Mouse (Mus musculus) embryonic facial prominence, embryonic 11.5 days (tissue): ENCODE data around the gene Actb. TPM values are rescaled to one million over a fixed set of nuclear protein-coding genes. Genes with fewer than 3 reads are reported as not detected.
A peak's percentile ranks its signal among the peaks of the same experiment; 100 is the strongest.

Experiments used
- ATAC-seq: fragments of 200-750 bp; cut with Nextera tagmentation; replicated peaks from 2 replicates; pipeline ENCODE4 v1.8.0; 2017; ENCODE audit warnings: low read depth; ENCODE audit not compliant: insufficient number of reproducible peaks, low FRiP score, low TSS enrichment
- DNase-seq: peaks from one replicate; pipeline ENCODE4 v3.0.0-alpha.2; 2015; ENCODE audit warnings: low spot score
- H3K27ac ChIP-seq: fragments of 300-500 bp; sonication (generic); replicated peaks from 2 replicates; pipeline ENCODE4 v1.5.1; 2014; ENCODE audit warnings: mild to moderate bottlenecking, low read depth, low read length, control low read depth
- H3K27me3 ChIP-seq: fragments of 300-500 bp; sonication (generic); 2 replicates; pipeline ENCODE4 v1.6.1; 2014; ENCODE audit warnings: mild to moderate bottlenecking, low read length, moderate library complexity, mixed read lengths; ENCODE audit not compliant: control insufficient read depth, insufficient read depth
- H3K36me3 ChIP-seq: fragments of 300-500 bp; sonication (generic); replicated peaks from 2 replicates; pipeline ENCODE4 v1.6.1; 2014; ENCODE audit warnings: low read depth, mild to moderate bottlenecking, low read length, moderate library complexity, mixed read lengths; ENCODE audit not compliant: control insufficient read depth, insufficient read depth
- H3K4me1 ChIP-seq: fragments of 300-500 bp; sonication (generic); 2 replicates; pipeline ENCODE4 v1.6.1; 2014; ENCODE audit warnings: low read length, mixed read lengths; ENCODE audit not compliant: control insufficient read depth, insufficient read depth
- H3K4me2 ChIP-seq: fragments of 300-500 bp; sonication (generic); 2 replicates; pipeline ENCODE4 v1.6.1; 2014; ENCODE audit warnings: low read depth, mild to moderate bottlenecking, control low read depth, low read length, moderate library complexity
- H3K4me3 ChIP-seq: fragments of 300-500 bp; sonication (generic); 2 replicates; pipeline ENCODE4 v1.5.1; 2014; ENCODE audit warnings: low read depth, low read length, control low read depth
- H3K9ac ChIP-seq: fragments of 300-500 bp; sonication (generic); replicated peaks from 2 replicates; pipeline ENCODE4 v1.6.1; 2014; ENCODE audit warnings: mild to moderate bottlenecking, control low read depth, low read length
- H3K9me3 ChIP-seq: fragments of 300-500 bp; sonication (generic); replicated peaks from 2 replicates; pipeline ENCODE4 v1.6.1; 2016; ENCODE audit warnings: mild to moderate bottlenecking, low read length, inconsistent platforms, mixed read lengths; ENCODE audit not compliant: control insufficient read depth
- WGBS: fragments of 180-500 bp; shearing (Covaris S2); extraction: QIAGEN DNeasy Blood & Tissue Kit; methylation state at CpG from one replicate; pipeline ENCODE4 v1.1.7; 2014; 5-methylcytosine and 5-hydroxymethylcytosine counted together
- polyA plus RNA-seq: library from polyadenylated mRNA; unstranded; fragments of >200 nt; fragmentation: Nextera tagmentation; extraction: Ambion mirVana; gene quantifications from 2 replicates; pipeline ENCODE4 v1.2.1, GENCODE M21; 2014

Actb gene
- 16,388 and 16,949 TPM in 2 replicates for polyA plus RNA-seq

GRCm38 (mm10) chr5:142906532-142907047, at the start of gene Actb:
TSS of gene Actb (minus strand) at chr5:142906754.
- peak within 1 kb of the TSS; percentile 100 for H3K4me3 ChIP-seq
- H3K9me3 ChIP-seq = no peaks in the 10 kb centered on the region
- peak within 1 kb of the TSS; percentile 82 for H3K4me2 ChIP-seq
- 1% methylated on average over 41 of the region's 41 CpGs for WGBS
- peak; percentile 98 for DNase-seq
- peaks cover 14% of the 10 kb centered on the region for H3K36me3 ChIP-seq
- H3K4me1 ChIP-seq = no peaks in the 10 kb centered on the region; the same call in 1 of the 2 replicates
- H3K27me3 ChIP-seq = no peaks in the 10 kb centered on the region
- peak within 1 kb of the TSS; percentile 100 for H3K27ac ChIP-seq
- ATAC-seq = peak; percentile 69
- H3K9ac ChIP-seq = peak within 1 kb of the TSS; percentile 100

DNA sequence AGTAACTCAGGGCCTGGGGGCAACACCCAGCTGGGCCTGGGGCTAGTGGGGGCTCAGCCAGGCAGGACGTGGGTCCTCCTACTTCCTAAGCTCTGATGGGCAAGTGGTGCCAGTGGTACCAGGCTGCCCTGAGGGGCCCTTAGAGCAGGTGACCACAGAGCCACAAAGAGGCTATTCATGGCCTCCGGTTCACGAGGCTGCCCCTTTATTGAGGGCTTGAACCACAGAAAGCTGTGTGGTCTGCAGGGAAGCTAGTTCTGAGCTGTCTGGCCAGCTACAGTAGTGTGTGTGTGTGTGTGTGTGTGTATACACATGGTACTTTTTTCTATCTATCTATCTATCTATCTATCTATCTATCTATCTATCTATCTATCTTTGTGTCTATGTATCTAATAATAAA, 47.1 kb upstream of the Actb start:
- no peak for ATAC-seq
- Histone ChIP-seq H3K4me1 (no peaks in the 10 kb centered on the region), H3K36me3 (no peaks in the 10 kb centered on the region), H3K4me2 (no peak overlapping the region), H3K4me3 (no peak overlapping the region), H3K27ac (no peak overlapping the region), H3K9ac (no peak overlapping the region), H3K9me3 (no peaks in the 10 kb centered on the region), H3K27me3 (no peaks in the 10 kb centered on the region)
- 34% methylated on average over 3 of the region's 3 CpGs for WGBS
- DNase-seq = no peak

GRCm38 (mm10) chr5:142950405-142950804, 43.9 kb upstream of the Actb start:
- no peaks in the 10 kb centered on the region for H3K27me3 ChIP-seq
- ATAC-seq (no peak), DNase-seq (no peak)
- H3K9me3 ChIP-seq = no peaks in the 10 kb centered on the region
- H3K27ac ChIP-seq = no peak overlapping the region
- no peaks in the 10 kb centered on the region for H3K4me1 ChIP-seq
- WGBS = 78% methylated on average over 6 of the region's 6 CpGs
- no peak overlapping the region for H3K9ac ChIP-seq
- no peak overlapping the region for H3K4me2 ChIP-seq
- no peak overlapping the region for H3K4me3 ChIP-seq
- no peaks in the 10 kb centered on the region for H3K36me3 ChIP-seq

DNA sequence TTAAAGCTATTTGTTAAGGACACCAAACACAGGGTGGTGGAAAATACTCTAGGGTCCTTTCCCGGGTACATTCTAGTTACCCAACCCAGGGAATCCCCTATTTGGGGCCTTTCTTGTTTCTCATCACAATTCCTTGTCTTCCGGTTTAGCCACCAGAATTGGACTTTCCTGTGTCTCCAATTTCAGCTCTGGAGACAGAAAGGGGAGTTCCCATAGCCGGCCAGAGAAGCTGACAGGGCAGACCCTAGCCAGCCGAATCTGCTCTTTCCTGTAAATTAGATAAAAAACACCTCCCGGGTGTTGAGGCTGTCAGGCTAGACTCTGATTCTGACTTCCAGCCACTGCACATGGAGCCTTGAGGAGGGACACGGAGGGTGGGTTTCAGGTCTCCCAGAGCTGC, 43.0 kb upstream of the Actb start:
- H3K4me1 ChIP-seq = no peaks in the 10 kb centered on the region
- ATAC-seq (no peak), DNase-seq (peak; percentile 24)
- H3K9me3 ChIP-seq = no peaks in the 10 kb centered on the region
- H3K27me3 ChIP-seq = no peaks in the 10 kb centered on the region
- H3K27ac ChIP-seq = no peak overlapping the region
- H3K4me3 ChIP-seq = no peak overlapping the region
- H3K36me3 ChIP-seq = no peaks in the 10 kb centered on the region
- no peak overlapping the region for H3K4me2 ChIP-seq
- H3K9ac ChIP-seq = no peak overlapping the region
- WGBS = 30% methylated on average over 6 of the region's 6 CpGs

DNA sequence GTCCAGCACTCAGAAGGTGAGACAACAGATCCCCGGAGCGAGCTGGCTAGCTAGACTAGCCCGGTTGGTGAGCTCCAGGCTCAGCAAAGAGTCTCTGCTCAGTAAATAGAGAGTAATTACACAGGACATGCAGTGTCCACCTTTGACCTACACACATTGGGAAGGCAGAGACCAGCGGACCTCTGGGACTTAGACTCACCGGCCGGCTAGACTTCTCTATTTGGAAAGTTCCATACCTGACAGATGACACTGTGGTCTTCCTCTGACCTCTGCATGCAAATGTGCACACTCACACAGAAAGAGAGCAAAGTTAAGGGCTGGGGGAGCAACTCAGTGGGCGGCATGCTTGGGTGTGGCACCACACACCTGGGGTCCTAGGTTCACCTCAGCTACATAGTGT, 40.9 kb upstream of the Actb start:
- ATAC-seq = no peak
- no peak for DNase-seq
- H3K9ac ChIP-seq = no peak overlapping the region
- no peak overlapping the region for H3K4me3 ChIP-seq
- no peak overlapping the region for H3K4me2 ChIP-seq
- no peaks in the 10 kb centered on the region for H3K27me3 ChIP-seq
- H3K4me1 ChIP-seq = no peaks in the 10 kb centered on the region
- no peaks in the 10 kb centered on the region for H3K9me3 ChIP-seq
- WGBS = 47% methylated on average over 7 of the region's 7 CpGs
- no peak overlapping the region for H3K27ac ChIP-seq
- no peaks in the 10 kb centered on the region for H3K36me3 ChIP-seq

DNA sequence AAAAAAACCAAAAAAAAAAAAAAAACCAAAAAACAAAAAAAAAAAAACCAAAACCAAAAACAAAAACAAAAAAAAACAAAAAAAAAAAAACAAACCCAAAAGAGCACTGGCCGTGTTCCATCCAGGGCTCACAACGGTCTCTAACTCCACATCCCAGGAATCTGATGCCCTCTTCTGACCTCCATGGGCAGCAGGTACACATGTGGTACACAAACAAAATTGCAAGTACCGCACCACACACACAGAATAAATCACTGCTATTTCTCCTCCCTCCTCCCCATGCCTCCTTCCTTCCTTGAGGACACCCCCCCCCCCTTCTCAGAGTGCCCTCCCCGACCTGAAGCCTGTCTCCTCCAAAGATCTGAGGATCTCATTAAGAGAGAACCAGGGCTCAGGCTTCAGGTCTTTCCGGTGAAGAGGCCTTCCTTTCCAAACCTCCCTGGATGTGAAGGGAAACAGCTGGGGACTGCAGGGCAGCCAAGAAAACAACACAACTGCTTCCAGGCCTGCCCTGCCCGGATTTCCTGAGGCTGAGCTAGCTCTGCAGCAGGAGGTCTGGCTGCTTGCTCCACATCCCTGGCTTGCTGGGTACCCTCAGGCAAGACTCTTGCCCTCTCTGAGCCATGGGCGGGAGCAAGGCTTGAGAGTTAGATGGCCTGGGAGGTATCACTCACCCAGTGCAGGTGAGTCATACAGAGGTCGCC, 38.6 kb upstream of the Actb start:
- whole genome bisulfite sequencing = 42% methylated on average over 8 of the region's 8 CpGs
- peak; percentile 51 for DNase-seq
- H3K4me3 ChIP-seq = no peak overlapping the region

GRCm38 (mm10) chr5:142940393-142940792, 33.8 kb upstream of the Actb start:
- no peaks in the 10 kb centered on the region for H3K36me3 ChIP-seq
- DNase-seq (no peak), ATAC-seq (no peak)
- no peak overlapping the region for H3K27ac ChIP-seq
- H3K4me3 ChIP-seq = no peak overlapping the region
- 68% methylated on average over 2 of the region's 2 CpGs for WGBS
- no peak overlapping the region for H3K9ac ChIP-seq
- no peaks in the 10 kb centered on the region for H3K4me1 ChIP-seq
- H3K4me2 ChIP-seq = no peak overlapping the region
- no peaks in the 10 kb centered on the region for H3K9me3 ChIP-seq
- no peaks in the 10 kb centered on the region for H3K27me3 ChIP-seq

More for the DNA sequence above, 38.6 kb upstream of the Actb start:
- ATAC-seq = peak; percentile 36; the same call in 1 of the 2 replicates
- Histone ChIP-seq H3K9me3 (no peaks in the 10 kb centered on the region), H3K4me1 (no peaks in the 10 kb centered on the region), H3K36me3 (no peaks in the 10 kb centered on the region), H3K4me2 (no peak overlapping the region), H3K9ac (no peak overlapping the region), H3K27me3 (no peaks in the 10 kb centered on the region), H3K27ac (no peak overlapping the region)

- Histone ChIP-seq H3K9ac (no peak overlapping the region; the same call in 1 of the 2 replicates), H3K4me3 (no peak overlapping the region), H3K27me3 (no peaks in the 10 kb centered on the region), H3K9me3 (no peaks in the 10 kb centered on the region), H3K36me3 (no peaks in the 10 kb centered on the region), H3K4me2 (no peak overlapping the region), H3K4me1 (no peaks in the 10 kb centered on the region), H3K27ac (no peak overlapping the region)
- ATAC-seq (no peak), DNase-seq (peak; percentile 78)
- WGBS = 38% methylated on average over 19 of the region's 19 CpGs
Measured at GRCm38 (mm10) chr5:142937956-142938727, 31.6 kb upstream of the Actb start.
